Mouse (Mus musculus) testis, adult 2 months (tissue): ENCODE results near the gene Kdsr. TPM values are rescaled to one million over a fixed set of nuclear protein-coding genes. Genes with fewer than 3 reads are reported as not detected.

Experiments used
- H3K27ac ChIP-seq: fragments of 200-500 bp; 2 replicates; pipeline ENCODE4 v1.5.1; 2012; ENCODE audit warnings: low read depth, low read length; ENCODE audit not compliant: control insufficient read depth, insufficient read depth
- H3K27me3 ChIP-seq: fragments of 200-500 bp; 2 replicates; pipeline ENCODE4 v1.6.1; 2012; ENCODE audit warnings: mild to moderate bottlenecking, low read length, moderate library complexity; ENCODE audit not compliant: control insufficient read depth, insufficient read depth
- H3K36me3 ChIP-seq: fragments of 200-500 bp; 2 replicates; pipeline ENCODE4 v1.6.1; 2012; ENCODE audit warnings: mild to moderate bottlenecking, low read length; ENCODE audit not compliant: control insufficient read depth, insufficient read depth
- H3K4me1 ChIP-seq: fragments of 200-500 bp; 2 replicates; pipeline ENCODE4 v1.6.1; 2012; ENCODE audit warnings: low read length; ENCODE audit not compliant: control insufficient read depth, insufficient read depth
- H3K4me3 ChIP-seq: fragments of 200-500 bp; 2 replicates; pipeline ENCODE4 v1.5.1; 2012; ENCODE audit warnings: low read depth, mild to moderate bottlenecking, low read length, moderate library complexity, mixed read lengths; ENCODE audit not compliant: control insufficient read depth
- CTCF ChIP-seq: fragments of 200-500 bp; IDR thresholded peaks from 2 replicates; pipeline ENCODE4 v1.5.1; 2012; ENCODE audit warnings: low read depth, mild to moderate bottlenecking, inconsistent platforms, low read length, moderate library complexity; ENCODE audit not compliant: control insufficient read depth, insufficient read depth, insufficient replicate concordance
- POLR2A ChIP-seq: fragments of 200-500 bp; IDR thresholded peaks from 2 replicates; pipeline ENCODE4 v1.6.1; 2012; ENCODE audit warnings: low read depth, mild to moderate bottlenecking, inconsistent platforms, low read length, moderate library complexity; ENCODE audit not compliant: control insufficient read depth
- polyA plus RNA-seq: library from polyadenylated mRNA; depleted of rRNA; stranded (reverse); fragments of >200 nt; gene quantifications from 2 replicates; pipeline ENCODE4 v1.2.3, GENCODE M21; 2012

Kdsr gene
- polyA plus RNA-seq, 1 experiment, result 1.5 TPM

DNA sequence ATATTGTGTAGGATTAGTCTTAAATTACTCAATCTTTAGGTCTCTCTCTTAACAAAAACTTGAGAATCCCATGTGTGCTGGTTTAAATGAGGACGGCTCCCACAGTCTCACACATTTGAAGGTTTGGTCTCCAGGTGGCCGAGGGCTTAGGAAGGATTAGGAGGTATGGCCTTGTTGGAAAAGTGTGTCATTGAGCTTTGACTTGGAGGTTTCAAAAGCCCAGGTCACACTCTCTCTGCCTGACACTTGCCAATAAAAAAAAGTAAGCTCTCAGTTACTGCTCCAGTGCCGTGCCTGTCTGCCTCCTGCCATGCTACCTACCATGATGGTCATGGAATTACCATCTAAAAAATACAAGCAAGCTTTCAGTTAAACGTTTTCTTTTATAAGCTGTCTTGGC is 15.4 kb upstream of the Kdsr start:
- Histone ChIP-seq H3K27ac (no peak overlapping the region), H3K36me3 (peaks cover 1% of the 10 kb centered on the region; the same call in 1 of the 2 replicates), H3K27me3 (no peaks in the 10 kb centered on the region), H3K4me1 (no peaks in the 10 kb centered on the region), H3K4me3 (no peak overlapping the region)
- TF ChIP-seq CTCF, result no peak
- TF ChIP-seq POLR2A, result no peak

DNA sequence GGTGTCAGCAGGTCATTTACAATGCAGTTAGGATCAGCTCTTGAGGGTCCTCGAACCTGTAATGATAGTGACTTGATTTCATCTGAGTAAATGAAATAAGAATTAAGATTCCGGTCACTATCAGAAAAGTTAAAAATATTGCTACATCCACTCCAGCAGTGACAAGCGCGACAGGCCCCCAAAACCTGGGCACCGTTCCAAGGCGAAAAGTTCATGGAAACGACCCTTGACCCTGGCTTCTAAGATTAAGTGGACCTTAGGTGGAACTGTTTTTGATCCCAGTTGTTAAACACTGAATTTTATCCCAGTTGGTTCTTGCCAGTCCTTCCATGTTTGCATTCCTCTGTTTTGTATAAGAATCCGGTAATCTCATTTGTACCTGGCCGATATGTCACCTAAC is 14.6 kb upstream of the Kdsr start:
- no peak overlapping the region for H3K4me3 ChIP-seq
- no peaks in the 10 kb centered on the region for H3K27me3 ChIP-seq
- peaks cover 1% of the 10 kb centered on the region; the same call in 1 of the 2 replicates for H3K36me3 ChIP-seq
- H3K27ac ChIP-seq, result no peak overlapping the region
- no peaks in the 10 kb centered on the region for H3K4me1 ChIP-seq
- no peak for TF ChIP-seq CTCF
- TF ChIP-seq POLR2A, result no peak

DNA sequence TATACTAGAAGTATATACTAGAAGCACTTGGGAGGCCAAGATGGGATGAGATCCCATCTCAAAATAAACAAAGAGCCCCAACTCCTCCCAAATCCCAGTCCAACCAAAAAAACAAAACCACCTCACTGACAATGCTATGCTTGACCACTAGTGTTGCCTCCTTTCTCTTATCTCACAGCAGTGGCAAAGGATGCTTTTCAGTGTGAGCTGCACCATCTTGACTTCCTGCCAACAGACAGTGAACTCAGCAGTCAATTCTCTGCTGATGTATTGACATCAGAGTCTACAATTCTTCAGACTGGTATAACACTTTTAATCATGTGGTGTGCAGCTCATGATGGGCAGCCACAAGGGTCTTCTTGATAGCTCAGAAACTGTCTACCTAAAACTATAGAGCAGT is 9.2 kb upstream of the Kdsr start:
- TF ChIP-seq POLR2A, result no peak
- no peak for TF ChIP-seq CTCF
- Histone ChIP-seq H3K27me3 (no peaks in the 10 kb centered on the region), H3K27ac (no peak overlapping the region), H3K4me1 (no peaks in the 10 kb centered on the region), H3K36me3 (peaks cover 1% of the 10 kb centered on the region; the same call in 1 of the 2 replicates), H3K4me3 (no peak overlapping the region)

DNA sequence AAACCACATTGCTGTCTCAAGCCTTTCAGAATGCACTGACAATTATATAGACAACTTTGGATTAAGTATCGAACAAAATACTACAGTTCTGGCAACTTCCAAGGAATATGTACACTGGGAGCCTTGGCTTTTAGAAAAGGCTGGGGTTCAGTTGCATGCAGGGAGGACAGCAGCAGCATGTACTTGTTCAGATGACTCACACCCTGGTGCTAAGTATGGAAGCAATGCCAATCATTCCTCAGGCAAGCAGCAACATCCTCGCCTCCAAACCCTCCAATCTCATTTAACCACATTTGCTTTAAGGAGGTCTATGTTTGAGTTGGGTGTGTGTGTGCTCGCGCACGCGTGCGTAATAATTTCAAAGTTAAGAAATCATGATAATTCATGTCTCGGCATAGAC is 6.2 kb upstream of the Kdsr start:
- no peak overlapping the region for H3K27ac ChIP-seq
- H3K36me3 ChIP-seq, result no peaks in the 10 kb centered on the region
- TF ChIP-seq CTCF, result no peak
- TF ChIP-seq POLR2A, result no peak
- H3K4me3 ChIP-seq, result no peak overlapping the region
- no peaks in the 10 kb centered on the region for H3K27me3 ChIP-seq
- no peaks in the 10 kb centered on the region for H3K4me1 ChIP-seq

DNA sequence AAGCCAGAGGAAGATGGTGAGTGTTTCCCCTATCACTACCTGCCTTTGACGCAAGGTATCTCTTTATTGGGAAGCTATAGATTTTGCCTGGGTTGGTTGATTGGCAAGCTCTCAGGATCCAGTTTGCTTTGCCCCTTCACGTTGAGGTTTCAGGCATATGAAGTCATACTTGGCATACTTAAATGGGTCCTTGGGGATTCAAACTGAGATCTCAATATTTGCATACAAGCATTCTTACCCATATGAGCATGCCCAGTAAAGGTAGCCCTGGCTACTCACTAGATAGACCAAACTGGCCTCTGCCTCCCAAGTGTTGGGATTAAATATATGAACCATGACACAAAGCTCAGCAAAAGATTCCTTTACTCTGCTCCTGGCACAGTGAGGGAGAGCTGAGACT is 5.3 kb upstream of the Kdsr start:
- TF ChIP-seq POLR2A, result no peak
- TF ChIP-seq CTCF, result no peak
- Histone ChIP-seq H3K36me3 (no peaks in the 10 kb centered on the region), H3K27me3 (no peaks in the 10 kb centered on the region), H3K27ac (no peak overlapping the region), H3K4me3 (no peak overlapping the region), H3K4me1 (peaks cover 3% of the 10 kb centered on the region; the same call in 1 of the 2 replicates)

DNA sequence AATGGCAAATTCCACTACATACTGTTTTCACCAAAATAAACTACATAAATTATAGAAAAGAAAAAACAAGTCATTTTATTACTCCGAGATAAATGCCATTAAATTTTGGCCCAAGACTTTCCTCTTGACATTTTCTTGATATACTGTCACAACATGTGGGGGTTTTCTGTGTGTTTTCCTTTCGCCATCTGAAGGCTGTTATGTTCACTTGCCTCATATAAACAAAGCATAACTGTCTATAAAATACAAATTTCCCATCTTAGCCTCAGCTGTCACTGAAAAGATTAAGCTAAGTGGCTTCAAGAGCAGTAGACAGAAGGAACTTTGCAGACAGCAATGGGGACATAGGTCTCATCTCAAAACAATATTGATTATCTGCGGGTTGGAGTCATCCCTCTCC is 4.8 kb upstream of the Kdsr start:
- Histone ChIP-seq H3K36me3 (no peaks in the 10 kb centered on the region), H3K4me3 (no peak overlapping the region), H3K27ac (no peak overlapping the region), H3K27me3 (no peaks in the 10 kb centered on the region), H3K4me1 (peaks cover 3% of the 10 kb centered on the region)
- TF ChIP-seq CTCF (no peak), POLR2A (no peak)

DNA sequence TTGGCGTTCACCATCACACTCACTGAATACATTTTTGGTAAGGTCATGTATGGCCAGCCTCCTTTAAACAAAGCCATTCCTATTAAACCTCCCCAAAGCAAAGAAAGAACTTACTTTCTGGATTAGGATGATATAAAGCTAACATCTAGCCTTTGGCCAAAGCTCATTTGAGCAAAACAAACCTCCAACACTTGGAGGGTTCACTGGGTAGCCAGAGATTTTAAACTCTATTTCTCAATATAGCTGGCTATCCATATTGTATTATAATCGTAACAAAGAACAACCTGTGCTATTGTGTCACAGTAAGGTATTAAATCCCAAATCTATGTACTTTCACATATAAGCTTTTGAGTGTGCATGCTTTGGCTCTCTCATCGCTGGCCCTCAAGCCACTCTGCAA is 1.2 kb upstream of the Kdsr start:
- Histone ChIP-seq H3K36me3 (no peaks in the 10 kb centered on the region), H3K27ac (no peak overlapping the region), H3K4me3 (no peak overlapping the region), H3K27me3 (no peaks in the 10 kb centered on the region), H3K4me1 (peaks cover 7% of the 10 kb centered on the region)
- TF ChIP-seq POLR2A, result no peak
- TF ChIP-seq CTCF, result no peak
